Mouse (Mus musculus) embryonic facial prominence, embryonic 12.5 days (tissue): ENCODE data around the gene Gm2a. TPM values are rescaled to one million over a fixed set of nuclear protein-coding genes. Genes with fewer than 3 reads are reported as not detected.
"Not testable (repeated sequence)": the region's sequence is repeated elsewhere in the genome, so short reads cannot be mapped to it uniquely, and the experiment has no call there.

Source experiments
- ATAC-seq: fragments of 200-750 bp; cut with Nextera tagmentation; 2 replicates; pipeline ENCODE4 v1.8.0; 2017; ENCODE audit not compliant: insufficient number of reproducible peaks, insufficient read depth, low FRiP score, low TSS enrichment
- H3K27ac ChIP-seq: fragments of 300-500 bp; sonication (generic); 2 replicates; pipeline ENCODE4 v1.5.1; 2016; ENCODE audit warnings: mild to moderate bottlenecking
- H3K27me3 ChIP-seq: fragments of 300-500 bp; sonication (generic); 2 replicates; pipeline ENCODE4 v1.6.1; 2016; ENCODE audit warnings: mild to moderate bottlenecking, moderate library complexity
- H3K36me3 ChIP-seq: fragments of 300-500 bp; sonication (generic); 2 replicates; pipeline ENCODE4 v1.6.1; 2016; ENCODE audit warnings: mild to moderate bottlenecking
- H3K4me1 ChIP-seq: fragments of 300-500 bp; sonication (generic); 2 replicates; pipeline ENCODE4 v1.6.1; 2016
- H3K4me2 ChIP-seq: fragments of 300-500 bp; sonication (generic); replicated peaks from 2 replicates; pipeline ENCODE4 v1.6.1; 2016; ENCODE audit warnings: mild to moderate bottlenecking, moderate library complexity
- H3K4me3 ChIP-seq: fragments of 300-500 bp; sonication (generic); 2 replicates; pipeline ENCODE4 v1.5.1; 2016; ENCODE audit warnings: mild to moderate bottlenecking
- H3K9ac ChIP-seq: fragments of 300-500 bp; sonication (generic); 2 replicates; pipeline ENCODE4 v1.6.1; 2016; ENCODE audit warnings: mild to moderate bottlenecking, moderate library complexity
- H3K9me3 ChIP-seq: fragments of 300-500 bp; sonication (generic); 2 replicates; pipeline ENCODE4 v1.6.1; 2016; ENCODE audit warnings: mild to moderate bottlenecking, moderate library complexity
- WGBS: fragments of 180-500 bp; shearing (Covaris S2); methylation state at CpG from one replicate; pipeline ENCODE4 v1.1.7; 2016; 5-methylcytosine and 5-hydroxymethylcytosine counted together
- polyA plus RNA-seq: library from polyadenylated mRNA; unstranded; fragments of >200 nt; fragmentation: Nextera tagmentation; extraction: Ambion mirVana; gene quantifications from 2 replicates; pipeline ENCODE4 v1.2.1, GENCODE M21; 2016

Gene Gm2a
- polyA plus RNA-seq, 1 experiment from 2014 or later, result 13.0 TPM

GRCm38 (mm10) chr11:55077331-55078231, 20.3 kb upstream of the Gm2a start, which contains the start of gene Ccdc69:
Gene Ccdc69, minus strand, starts transcription at chr11:55078131.
- H3K4me3 ChIP-seq, result peak within 1 kb of the TSS; percentile 48
- under 1% methylated on average over 50 of the region's 50 CpGs for WGBS
- H3K27ac ChIP-seq, result no peak within 1 kb of the TSS
- no peaks in the 10 kb centered on the region for H3K9me3 ChIP-seq
- H3K27me3 ChIP-seq, result 0 out of 2 replicates have a peak, but pooled peaks cover 9% of the 10 kb centered on the region
- ATAC-seq, result peak; percentile 39; the same call in 1 of the 2 replicates
- peak within 1 kb of the TSS; percentile 49 for H3K9ac ChIP-seq
- H3K4me1 ChIP-seq, result peaks cover 11% of the 10 kb centered on the region; the same call in 1 of the 2 replicates
- H3K4me2 ChIP-seq, result peak within 1 kb of the TSS; percentile 95
- H3K36me3 ChIP-seq, result no peaks in the 10 kb centered on the region

DNA sequence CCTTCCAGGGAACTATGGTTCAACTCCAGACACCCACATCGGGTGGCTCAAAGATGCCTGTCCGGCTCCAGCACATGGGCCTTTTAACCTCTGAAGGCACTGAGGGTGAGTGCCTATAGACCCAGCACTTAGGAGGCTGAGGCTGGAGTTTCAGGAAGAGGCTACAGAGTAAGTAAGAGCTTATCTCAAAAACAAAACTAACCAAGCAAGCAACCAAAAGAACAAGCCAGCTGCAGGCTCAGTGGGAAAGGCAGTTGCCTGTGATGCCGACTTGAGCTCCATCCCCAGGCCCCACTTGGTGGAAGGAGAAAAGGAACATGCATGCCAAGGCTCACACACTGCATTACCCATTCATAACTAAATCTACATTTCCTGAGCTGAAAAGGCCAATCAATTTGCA, 19.4 kb upstream of the Gm2a start:
- ATAC-seq, result no peak
- Histone ChIP-seq H3K9me3 (no peaks in the 10 kb centered on the region), H3K4me1 (peaks cover 11% of the 10 kb centered on the region; the same call in 1 of the 2 replicates), H3K9ac (no peak overlapping the region), H3K36me3 (no peaks in the 10 kb centered on the region), H3K27ac (no peak overlapping the region), H3K27me3 (0 out of 2 replicates have a peak, but pooled peaks cover 9% of the 10 kb centered on the region), H3K4me2 (peak overlapping the region; percentile 95; the same call in 1 of the 2 replicates), H3K4me3 (no peak overlapping the region)
- 46% methylated on average over 3 of the region's 3 CpGs for WGBS

DNA sequence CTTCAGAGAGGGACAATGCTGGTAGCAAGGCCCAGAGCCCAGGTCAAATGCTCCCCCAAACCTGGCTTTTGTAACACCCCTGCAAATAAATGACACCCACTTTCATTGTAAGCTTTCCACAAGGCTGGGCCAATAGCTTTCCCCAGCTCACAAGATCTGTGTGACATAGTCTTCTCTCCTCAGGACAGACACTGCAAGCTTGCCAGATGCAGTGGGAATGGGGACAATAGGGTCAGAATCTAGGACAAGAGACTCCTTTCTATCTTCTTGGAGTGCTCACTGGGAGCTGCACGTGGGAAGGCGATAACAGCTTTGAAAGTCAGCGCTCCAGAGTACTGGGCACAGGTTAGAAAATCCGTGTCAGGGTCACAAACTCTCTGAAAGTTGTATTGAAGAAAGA, 18.7 kb upstream of the Gm2a start:
- no peak overlapping the region for H3K4me2 ChIP-seq
- H3K27ac ChIP-seq, result no peak overlapping the region
- WGBS, result 82% methylated on average over 4 of the region's 4 CpGs
- H3K9ac ChIP-seq, result no peak overlapping the region
- no peak overlapping the region for H3K4me3 ChIP-seq
- H3K9me3 ChIP-seq, result no peaks in the 10 kb centered on the region
- H3K4me1 ChIP-seq, result peaks cover 11% of the 10 kb centered on the region; the same call in 1 of the 2 replicates
- no peaks in the 10 kb centered on the region for H3K36me3 ChIP-seq
- ATAC-seq, result no peak
- 0 out of 2 replicates have a peak, but pooled peaks cover 9% of the 10 kb centered on the region for H3K27me3 ChIP-seq

- no peak for ATAC-seq
- Histone ChIP-seq H3K36me3 (no peaks in the 10 kb centered on the region), H3K4me2 (no peak overlapping the region), H3K9me3 (no peaks in the 10 kb centered on the region), H3K9ac (no peak overlapping the region), H3K27me3 (0 out of 2 replicates have a peak, but pooled peaks cover 9% of the 10 kb centered on the region), H3K4me3 (no peak overlapping the region), H3K27ac (no peak overlapping the region), H3K4me1 (peaks cover 11% of the 10 kb centered on the region; the same call in 1 of the 2 replicates)
- WGBS, result 86% methylated on average over 9 of the region's 9 CpGs
Measured at GRCm38 (mm10) chr11:55081206-55081605, 16.7 kb upstream of the Gm2a start.

- Histone ChIP-seq H3K9me3 (no peaks in the 10 kb centered on the region), H3K9ac (no peak overlapping the region), H3K4me3 (no peak overlapping the region), H3K36me3 (no peaks in the 10 kb centered on the region), H3K27ac (no peak overlapping the region), H3K4me2 (no peak overlapping the region), H3K27me3 (0 out of 2 replicates have a peak, but pooled peaks cover 4% of the 10 kb centered on the region), H3K4me1 (no peaks in the 10 kb centered on the region)
- no peak for ATAC-seq
- WGBS, result 70% methylated on average over 4 of the region's 4 CpGs
Measured at GRCm38 (mm10) chr11:55084629-55085028, 13.3 kb upstream of the Gm2a start.

- Histone ChIP-seq H3K27me3 (0 out of 2 replicates have a peak, but pooled peaks cover 4% of the 10 kb centered on the region), H3K4me2 (no peak overlapping the region), H3K36me3 (no peaks in the 10 kb centered on the region), H3K4me3 (no peak overlapping the region), H3K27ac (no peak overlapping the region), H3K9ac (no peak overlapping the region), H3K9me3 (no peaks in the 10 kb centered on the region), H3K4me1 (no peaks in the 10 kb centered on the region)
- WGBS, result 56% methylated on average over 5 of the region's 5 CpGs
- no peak for ATAC-seq
Measured at GRCm38 (mm10) chr11:55085396-55085795, 12.5 kb upstream of the Gm2a start.

- Histone ChIP-seq H3K27me3 (0 out of 2 replicates have a peak, but pooled peaks cover 4% of the 10 kb centered on the region), H3K4me2 (no peak overlapping the region), H3K9ac (no peak overlapping the region), H3K36me3 (no peaks in the 10 kb centered on the region), H3K9me3 (no peaks in the 10 kb centered on the region), H3K4me1 (no peaks in the 10 kb centered on the region), H3K27ac (no peak overlapping the region), H3K4me3 (no peak overlapping the region)
- 5% methylated on average over 10 of the region's 10 CpGs for WGBS
- ATAC-seq, result no peak
Measured at GRCm38 (mm10) chr11:55087006-55087405, 10.9 kb upstream of the Gm2a start.

DNA sequence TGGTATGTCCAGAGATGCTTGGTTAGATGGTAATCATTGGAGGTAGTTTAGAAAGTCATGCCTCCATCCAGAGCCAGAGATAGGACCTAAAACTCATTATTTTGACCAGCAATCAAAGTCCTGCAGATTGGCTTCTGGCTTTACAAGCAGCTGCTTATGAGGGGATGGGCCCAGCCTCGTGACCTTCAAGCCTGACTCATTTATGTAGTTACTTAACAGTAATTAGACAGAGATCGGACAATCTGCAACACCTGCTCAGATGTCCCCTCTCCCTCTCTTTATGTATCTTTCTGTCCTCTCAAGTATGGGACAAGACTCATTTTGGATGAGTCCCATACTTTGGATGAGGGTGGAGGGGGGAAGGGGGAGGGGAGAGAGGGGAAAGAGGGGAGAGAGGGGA, 8.0 kb upstream of the Gm2a start:
- ATAC-seq, result no peak
- Histone ChIP-seq H3K9ac (no peak overlapping the region), H3K4me2 (no peak overlapping the region), H3K4me3 (no peak overlapping the region), H3K27me3 (0 out of 2 replicates have a peak, but pooled peaks cover 4% of the 10 kb centered on the region), H3K4me1 (no peaks in the 10 kb centered on the region), H3K36me3 (no peaks in the 10 kb centered on the region), H3K27ac (no peak overlapping the region), H3K9me3 (no peaks in the 10 kb centered on the region)
- 66% methylated on average over 2 of the region's 2 CpGs for WGBS

DNA sequence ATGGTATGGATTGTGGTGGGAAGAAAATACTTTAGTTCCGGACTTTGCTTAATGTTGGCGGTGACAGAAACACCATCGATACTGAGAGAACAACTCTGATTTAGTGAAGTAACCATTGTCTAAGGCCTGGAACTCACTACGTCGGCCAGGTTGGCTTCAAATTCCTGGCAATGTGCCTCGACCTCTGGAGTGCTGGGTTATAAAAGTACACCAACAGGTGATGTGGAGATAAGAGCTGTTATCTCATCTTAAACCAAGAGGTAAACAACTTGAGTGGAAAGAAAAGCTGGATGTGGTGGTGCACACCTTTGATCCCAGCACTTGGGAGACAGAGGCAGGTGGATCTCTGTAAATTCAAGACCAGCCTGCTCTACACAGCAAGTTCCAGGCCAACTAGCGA, 4.8 kb upstream of the Gm2a start:
- H3K36me3 ChIP-seq, result no peaks in the 10 kb centered on the region
- no peak for ATAC-seq
- no peak overlapping the region for H3K4me3 ChIP-seq
- H3K4me1 ChIP-seq, result 0 out of 2 replicates have a peak, but pooled peaks cover 3% of the 10 kb centered on the region
- H3K4me2 ChIP-seq, result no peak overlapping the region
- WGBS, result 81% methylated on average over 7 of the region's 7 CpGs
- H3K27ac ChIP-seq, result no peak overlapping the region
- H3K9ac ChIP-seq, result no peak overlapping the region
- H3K9me3 ChIP-seq, result no peaks in the 10 kb centered on the region
- no peaks in the 10 kb centered on the region for H3K27me3 ChIP-seq

DNA sequence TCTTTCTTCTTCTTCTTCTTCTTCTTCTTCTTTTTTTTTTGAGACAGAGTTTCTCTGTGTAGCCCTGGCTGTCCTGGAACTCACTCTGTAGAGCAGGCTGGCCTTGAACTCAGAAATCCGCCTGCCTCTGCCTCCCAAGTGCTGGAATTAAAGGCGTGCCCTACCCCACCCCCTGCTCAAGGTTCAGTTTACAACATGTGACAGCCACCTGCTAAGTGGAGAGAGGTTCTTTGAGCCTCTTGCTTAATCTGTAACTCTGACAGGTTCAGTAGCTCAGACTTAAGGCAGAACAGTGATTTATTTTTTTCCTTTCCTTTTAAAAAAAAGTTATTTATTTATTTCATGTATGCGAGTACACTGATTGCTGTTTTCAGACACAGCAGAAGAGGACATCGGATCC, 1.6 kb upstream of the Gm2a start:
- not testable (repeated sequence) for H3K27ac ChIP-seq, H3K36me3 ChIP-seq, H3K9me3 ChIP-seq, H3K27me3 ChIP-seq, H3K4me2 ChIP-seq, H3K9ac ChIP-seq, H3K4me3 ChIP-seq, ATAC-seq, H3K4me1 ChIP-seq
- WGBS, result 84% methylated on average over 4 of the region's 4 CpGs

GRCm38 (mm10) chr11:55096731-55097462, 1.0 kb upstream of the Gm2a start:
- H3K4me2 ChIP-seq, result peak overlapping the region; percentile 68
- WGBS, result 32% methylated on average over 11 of the region's 11 CpGs
- no peaks in the 10 kb centered on the region for H3K36me3 ChIP-seq
- H3K9ac ChIP-seq, result no peak overlapping the region; the same call in 1 of the 2 replicates
- no peak for ATAC-seq
- no peaks in the 10 kb centered on the region for H3K27me3 ChIP-seq
- H3K27ac ChIP-seq, result peak overlapping the region; percentile 65; the same call in 1 of the 2 replicates
- 0 out of 2 replicates have a peak, but pooled peaks cover 3% of the 10 kb centered on the region for H3K4me1 ChIP-seq
- H3K9me3 ChIP-seq, result no peaks in the 10 kb centered on the region
- H3K4me3 ChIP-seq, result peak overlapping the region; percentile 50
